Mouse (Mus musculus): ENCODE results near the gene Gm21981. TPM values are rescaled to one million over a fixed set of nuclear protein-coding genes. Genes with fewer than 3 reads are reported as not detected.

The Gm21981 gene
- total RNA-seq, 1 experiment, result 0.36 TPM

DNA sequence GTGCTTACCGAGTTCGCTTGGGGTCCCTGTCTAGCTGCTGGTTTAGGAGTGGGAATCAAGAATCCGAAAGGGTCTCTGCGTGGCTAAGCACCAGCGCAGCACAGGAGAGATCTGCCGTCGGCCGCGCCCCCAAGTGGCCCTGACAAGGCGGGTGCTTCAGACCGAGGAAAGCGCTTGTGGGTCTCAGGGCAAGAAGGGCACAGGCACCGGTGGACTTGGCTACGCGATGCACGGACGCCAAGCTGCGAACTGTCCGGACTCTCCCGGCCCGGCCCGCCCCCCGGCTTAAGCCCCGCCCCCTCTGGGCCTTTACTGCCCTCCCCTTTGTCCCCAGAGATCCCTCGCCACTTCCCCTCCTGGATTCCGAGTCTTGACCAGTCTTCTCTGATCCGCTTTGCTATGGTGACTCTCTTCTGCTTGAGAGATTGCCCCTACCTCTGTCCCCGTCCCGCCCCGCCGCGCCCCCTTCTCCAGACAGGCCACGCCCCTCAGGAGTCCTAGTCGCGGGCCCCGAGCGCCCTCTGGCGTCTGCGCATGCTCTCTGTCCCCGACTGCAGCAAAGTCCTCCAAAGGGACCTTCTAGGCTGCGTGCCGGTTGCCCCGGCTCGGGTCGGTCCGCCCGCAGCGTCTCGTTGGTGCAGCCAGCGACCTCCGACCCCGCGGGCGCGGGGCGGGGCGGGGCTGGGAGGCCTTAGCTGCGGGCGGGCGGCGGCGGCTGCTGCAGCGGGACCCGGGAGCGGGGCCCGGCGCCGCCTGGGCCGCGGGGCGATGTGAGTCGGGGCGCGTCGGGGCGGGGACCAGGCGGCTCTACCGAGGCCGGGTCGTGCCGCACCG is 465 bp upstream of the Gm21981 start, which contains the start of gene Prickle4:
Gene Prickle4, minus strand, starts transcription at position 234 of the 834 bp plus-strand sequence.
- in situ Hi-C loops (cut with MboI; ENCODE audit: low sequenced_read_pairs in 2 of 2, unreplicated experiment in 2 of 2), result no loop called here
- TF ChIP-seq ZNF384 (IDR thresholded peaks at IDR 0.05; ENCODE audit: low read depth, low read length), result no peak
- 0 out of 2 replicates have a peak, but pooled peaks have one; percentile 15 for TF ChIP-seq ZC3H11A (IDR thresholded peaks at IDR 0.05; ENCODE audit: borderline replicate concordance, low read depth, low read length)
- no peak for TF ChIP-seq MAFK (IDR thresholded peaks at IDR 0.05; ENCODE audit: insufficient read depth, low read depth, low read length)
- TF ChIP-seq HCFC1 (IDR thresholded peaks at IDR 0.05; ENCODE audit: borderline replicate concordance, insufficient read depth, low read length), result peak; percentile 66; the same call in 1 of the 2 replicates
- no peak for TF ChIP-seq CHD2 (IDR thresholded peaks at IDR 0.05; ENCODE audit: low read depth, low read length)
- no peak within 1 kb of the TSS; the same call in 1 of the 2 replicates for H3K27ac ChIP-seq (ENCODE audit: insufficient read depth, low read depth, low read length, poor library complexity, severe bottlenecking)

DNA sequence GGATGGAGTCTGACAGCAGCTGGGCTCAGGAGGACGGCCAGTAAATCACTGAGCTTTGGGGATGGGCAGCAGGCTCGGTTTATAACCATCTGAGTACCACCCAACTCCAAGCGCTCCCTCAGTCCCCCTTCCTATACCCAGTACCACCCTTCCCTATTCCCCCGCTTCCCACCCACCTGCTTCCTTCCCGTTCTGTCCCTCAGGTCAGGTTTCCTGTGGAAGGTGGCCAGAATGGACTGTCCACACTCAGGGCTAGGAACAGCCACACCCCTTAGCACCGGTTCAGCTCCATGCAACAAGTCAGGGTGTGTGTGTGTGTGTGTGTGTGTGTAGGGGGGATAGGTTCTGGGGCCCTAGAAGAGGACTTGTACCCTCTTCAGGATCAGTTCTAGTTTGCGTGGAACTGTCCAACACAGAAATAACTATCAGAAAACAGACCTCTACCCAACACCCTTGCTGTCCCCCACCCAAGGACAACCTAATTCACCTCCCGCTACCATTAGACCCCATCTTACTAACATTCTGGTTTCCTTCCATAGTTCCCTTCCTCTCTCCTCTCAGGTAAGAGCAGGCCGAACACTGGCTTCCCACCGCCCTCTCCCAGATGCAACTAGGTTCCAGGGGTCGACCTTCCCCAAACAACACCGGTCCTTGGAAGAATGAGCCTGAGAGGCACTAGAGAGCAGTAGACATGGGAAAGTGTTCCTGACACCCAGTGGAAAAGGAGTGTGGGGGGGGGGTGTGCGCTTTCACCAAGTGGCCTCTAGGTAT is 399 bp downstream of the Gm21981 start:
- H3K4me3 ChIP-seq (ENCODE audit: insufficient read depth in 1 of 2, low read depth in 1 of 2, low read length in 2 of 2, poor library complexity in 1 of 2, severe bottlenecking in 1 of 2), result peak overlapping the region; percentile 86 to 90
- no peak overlapping the region; the same call in 1 of the 2 replicates for H3K27ac ChIP-seq (ENCODE audit: insufficient read depth, low read depth, low read length, poor library complexity, severe bottlenecking)
- H3K9me3 ChIP-seq (ENCODE audit: control insufficient read depth, insufficient read depth, low read depth, low read length), result no peaks in the 10 kb centered on the region
- H3K4me1 ChIP-seq (ENCODE audit: control insufficient read depth in 2 of 2, insufficient read depth in 2 of 2, low read length in 2 of 2, poor library complexity in 1 of 2), result peaks cover 0 to 4% of the 10 kb centered on the region in 2 experiments; a peak in 1 of 4 replicates
- peak overlapping the region; percentile 56; the same call in 1 of the 2 replicates for H3K9ac ChIP-seq (ENCODE audit: insufficient read depth, low read depth, low read length, poor library complexity, severe bottlenecking)
- no peak for DNase-seq (ENCODE audit: low read depth, low spot score)
- TF ChIP-seq CHD2 (IDR thresholded peaks at IDR 0.05; ENCODE audit: low read depth, low read length) (no peak), MAFK (IDR thresholded peaks at IDR 0.05; ENCODE audit: insufficient read depth, low read depth, low read length) (no peak), ZNF384 (IDR thresholded peaks at IDR 0.05; ENCODE audit: low read depth, low read length) (no peak), HCFC1 (IDR thresholded peaks at IDR 0.05; ENCODE audit: borderline replicate concordance, insufficient read depth, low read length) (no peak), ZC3H11A (IDR thresholded peaks at IDR 0.05; ENCODE audit: borderline replicate concordance, low read depth, low read length) (no peak)
- in situ Hi-C loops (cut with MboI; ENCODE audit: low sequenced_read_pairs in 2 of 2, unreplicated experiment in 2 of 2), result no loop called here
- peaks cover 3% of the 10 kb centered on the region; the same call in 1 of the 2 replicates for H3K36me3 ChIP-seq (ENCODE audit: control insufficient read depth, insufficient read depth, low read length, poor library complexity, severe bottlenecking)

More for the DNA sequence above, 465 bp upstream of the Gm21981 start, which contains the start of gene Prickle4:
- Histone ChIP-seq H3K9ac (ENCODE audit: insufficient read depth, low read depth, low read length, poor library complexity, severe bottlenecking) (peak within 1 kb of the TSS; percentile 77), H3K4me3 (ENCODE audit: insufficient read depth in 1 of 2, low read depth in 1 of 2, low read length in 2 of 2, poor library complexity in 1 of 2, severe bottlenecking in 1 of 2) (peak within 1 kb of the TSS; percentile 86 to 90), H3K36me3 (ENCODE audit: control insufficient read depth, insufficient read depth, low read length, poor library complexity, severe bottlenecking) (peaks cover 3% of the 10 kb centered on the region; the same call in 1 of the 2 replicates), H3K4me1 (ENCODE audit: control insufficient read depth in 2 of 2, insufficient read depth in 2 of 2, low read length in 2 of 2, poor library complexity in 1 of 2) (peaks cover 0 to 5% of the 10 kb centered on the region in 2 experiments; a peak in 1 of 4 replicates), H3K9me3 (ENCODE audit: control insufficient read depth, insufficient read depth, low read depth, low read length) (no peaks in the 10 kb centered on the region)
- DNase-seq (ENCODE audit: low read depth, low spot score), result peak; percentile 93

DNA sequence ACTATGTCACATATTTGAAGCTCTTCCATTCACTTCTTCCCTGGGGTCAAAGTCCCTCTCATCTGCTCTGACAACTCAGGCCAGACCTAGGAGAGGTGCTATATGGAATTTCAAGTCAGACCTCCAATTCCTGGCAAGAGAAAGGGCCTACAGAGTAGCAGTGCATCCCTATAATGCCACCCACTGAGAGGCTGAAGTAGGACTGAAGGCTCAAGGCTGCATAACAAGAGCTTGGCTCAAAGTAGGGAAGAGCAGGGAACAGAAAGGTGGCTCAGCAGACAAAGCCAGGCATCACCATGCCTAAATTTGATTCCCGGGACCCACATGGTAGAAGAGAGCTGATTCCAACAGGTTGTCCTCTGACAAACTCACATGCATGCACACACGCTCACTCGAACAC is 2.6 kb downstream of the Gm21981 start:
- in situ Hi-C loops (cut with MboI; ENCODE audit: low sequenced_read_pairs in 2 of 2, unreplicated experiment in 2 of 2), result no loop called here
- no peaks in the 10 kb centered on the region for H3K9me3 ChIP-seq (ENCODE audit: control insufficient read depth, insufficient read depth, low read depth, low read length)
- peaks cover 3 to 7% of the 10 kb centered on the region in 2 experiments; a peak in 1 of 4 replicates for H3K4me1 ChIP-seq (ENCODE audit: control insufficient read depth in 2 of 2, insufficient read depth in 2 of 2, low read length in 2 of 2, poor library complexity in 1 of 2)
- no peak overlapping the region for H3K9ac ChIP-seq (ENCODE audit: insufficient read depth, low read depth, low read length, poor library complexity, severe bottlenecking)
- H3K4me3 ChIP-seq (ENCODE audit: insufficient read depth in 1 of 2, low read depth in 1 of 2, low read length in 2 of 2, poor library complexity in 1 of 2, severe bottlenecking in 1 of 2), result no peak overlapping the region
- no peak overlapping the region for H3K27ac ChIP-seq (ENCODE audit: insufficient read depth, low read depth, low read length, poor library complexity, severe bottlenecking)
- peaks cover 2% of the 10 kb centered on the region; the same call in 1 of the 2 replicates for H3K36me3 ChIP-seq (ENCODE audit: control insufficient read depth, insufficient read depth, low read length, poor library complexity, severe bottlenecking)
- DNase-seq (ENCODE audit: low read depth, low spot score), result no peak
- TF ChIP-seq ZC3H11A (IDR thresholded peaks at IDR 0.05; ENCODE audit: borderline replicate concordance, low read depth, low read length) (no peak), CHD2 (IDR thresholded peaks at IDR 0.05; ENCODE audit: low read depth, low read length) (no peak), HCFC1 (IDR thresholded peaks at IDR 0.05; ENCODE audit: borderline replicate concordance, insufficient read depth, low read length) (no peak), MAFK (IDR thresholded peaks at IDR 0.05; ENCODE audit: insufficient read depth, low read depth, low read length) (no peak)

DNA sequence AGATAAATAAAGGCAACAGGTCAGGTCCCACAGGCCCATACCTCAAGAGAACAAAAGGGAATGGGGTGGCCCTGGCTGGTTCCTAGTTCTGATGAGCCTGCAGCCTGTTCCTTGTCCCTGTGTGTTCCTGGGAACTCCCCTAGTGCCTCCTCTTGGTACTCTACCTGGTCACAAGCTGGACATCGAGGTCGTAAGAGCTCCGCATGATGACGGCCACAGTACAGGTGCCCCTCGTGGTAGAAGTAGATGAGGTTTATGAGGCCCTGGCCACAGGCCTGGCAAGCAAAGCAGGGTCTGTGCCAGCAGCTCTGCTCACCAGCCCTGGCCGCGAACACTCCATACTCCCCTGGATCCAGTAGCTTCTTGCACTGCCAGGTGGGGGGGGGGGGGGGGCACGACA is 4.4 kb downstream of the Gm21981 start:
- in situ Hi-C loops (cut with MboI; ENCODE audit: low sequenced_read_pairs in 2 of 2, unreplicated experiment in 2 of 2), result no loop called here
- no peak for DNase-seq (ENCODE audit: low read depth, low spot score)
- no peak overlapping the region for H3K27ac ChIP-seq (ENCODE audit: insufficient read depth, low read depth, low read length, poor library complexity, severe bottlenecking)
- H3K4me3 ChIP-seq (ENCODE audit: insufficient read depth in 1 of 2, low read depth in 1 of 2, low read length in 2 of 2, poor library complexity in 1 of 2, severe bottlenecking in 1 of 2), result no peak overlapping the region
- no peak for TF ChIP-seq CHD2 (IDR thresholded peaks at IDR 0.05; ENCODE audit: low read depth, low read length)
- TF ChIP-seq MAFK (IDR thresholded peaks at IDR 0.05; ENCODE audit: insufficient read depth, low read depth, low read length), result no peak
- TF ChIP-seq ZC3H11A (IDR thresholded peaks at IDR 0.05; ENCODE audit: borderline replicate concordance, low read depth, low read length), result no peak
- TF ChIP-seq ZNF384 (IDR thresholded peaks at IDR 0.05; ENCODE audit: low read depth, low read length), result no peak
- no peak for TF ChIP-seq HCFC1 (IDR thresholded peaks at IDR 0.05; ENCODE audit: borderline replicate concordance, insufficient read depth, low read length)
- peaks cover 10% of the 10 kb centered on the region for H3K36me3 ChIP-seq (ENCODE audit: control insufficient read depth, insufficient read depth, low read length, poor library complexity, severe bottlenecking)
- H3K4me1 ChIP-seq (ENCODE audit: control insufficient read depth in 2 of 2, insufficient read depth in 2 of 2, low read length in 2 of 2, poor library complexity in 1 of 2), result peaks cover 3 to 9% of the 10 kb centered on the region in 2 experiments; a peak in 1 of 4 replicates
- no peak overlapping the region for H3K9ac ChIP-seq (ENCODE audit: insufficient read depth, low read depth, low read length, poor library complexity, severe bottlenecking)
- H3K9me3 ChIP-seq (ENCODE audit: control insufficient read depth, insufficient read depth, low read depth, low read length), result no peaks in the 10 kb centered on the region

Measured in ES-E14 (cell line).